In genomic region chrX:47992606-47993005, GRCm38 (mm10) we compare ENCODE assay signal across 8 mouse cellular contexts. TPM values are rescaled to one million over a fixed set of nuclear protein-coding genes. Genes with fewer than 3 reads are reported as not detected.
DNase-seq lines count a peak whose midpoint lies in the region; ATAC-seq and TF ChIP-seq lines count a peak whose summit lies in the region.

No protein-coding gene starts in this region.

- H3K9me3 ChIP-seq in embryonic facial prominence, embryonic 13.5 days, result no peaks in the 10 kb centered on the region
- H3K9me3 ChIP-seq in limb, embryonic 14.5 days (ENCODE audit: control insufficient read depth, low read length), result no peaks in the 10 kb centered on the region
- no peaks in the 10 kb centered on the region for H3K9me3 ChIP-seq in midbrain, postnatal 0 days (ENCODE audit: low read length)

- no peaks in the 10 kb centered on the region for H3K4me1 ChIP-seq in embryonic facial prominence, embryonic 13.5 days
- H3K4me1 ChIP-seq in limb, embryonic 14.5 days (ENCODE audit: control insufficient read depth, insufficient read depth, low read length), result no peaks in the 10 kb centered on the region
- H3K4me1 ChIP-seq in midbrain, postnatal 0 days (ENCODE audit: insufficient read depth, low read length), result no peaks in the 10 kb centered on the region

- no peak overlapping the region for H3K9ac ChIP-seq in embryonic facial prominence, embryonic 13.5 days
- no peak overlapping the region for H3K9ac ChIP-seq in limb, embryonic 14.5 days (ENCODE audit: low read depth, low read length, severe bottlenecking)
- no peak overlapping the region for H3K9ac ChIP-seq in midbrain, postnatal 0 days (replicated peaks; ENCODE audit: low read length, poor library complexity, severe bottlenecking)

- H3K27me3 ChIP-seq in embryonic facial prominence, embryonic 13.5 days, result no peaks in the 10 kb centered on the region
- no peaks in the 10 kb centered on the region for H3K27me3 ChIP-seq in limb, embryonic 14.5 days (ENCODE audit: control insufficient read depth, insufficient read depth, low read length)
- no peaks in the 10 kb centered on the region for H3K27me3 ChIP-seq in midbrain, postnatal 0 days (ENCODE audit: insufficient read depth, low read length)

- H3K4me2 ChIP-seq in embryonic facial prominence, embryonic 13.5 days, result peak overlapping the region; percentile 33
- H3K4me2 ChIP-seq in limb, embryonic 14.5 days (replicated peaks; ENCODE audit: low read depth, low read length, severe bottlenecking), result no peak overlapping the region
- H3K4me2 ChIP-seq in midbrain, postnatal 0 days (ENCODE audit: low read depth, low read length, poor library complexity, severe bottlenecking), result peak overlapping the region; percentile 18; the same call in 1 of the 2 replicates

- H3K36me3 ChIP-seq in embryonic facial prominence, embryonic 13.5 days, result no peaks in the 10 kb centered on the region
- no peaks in the 10 kb centered on the region for H3K36me3 ChIP-seq in limb, embryonic 14.5 days (ENCODE audit: control insufficient read depth, insufficient read depth, low read length)
- H3K36me3 ChIP-seq in midbrain, postnatal 0 days (ENCODE audit: insufficient read depth, low read length), result no peaks in the 10 kb centered on the region

- peak; percentile 85 for TF ChIP-seq CTCF in midbrain, postnatal 0 days (IDR thresholded peaks at IDR 0.05)

- no peak for TF ChIP-seq POLR2A in limb, embryonic 14.5 days (IDR thresholded peaks at IDR 0.05; ENCODE audit: borderline replicate concordance, extremely low read depth, insufficient read depth, insufficient read length)

- no peak overlapping the region for H3K27ac ChIP-seq in embryonic facial prominence, embryonic 13.5 days
- no peak overlapping the region for H3K27ac ChIP-seq in limb, embryonic 14.5 days (replicated peaks; ENCODE audit: low read depth, low read length)
- H3K27ac ChIP-seq in midbrain, postnatal 0 days (ENCODE audit: low read depth, low read length), result no peak overlapping the region

- ATAC-seq in embryonic facial prominence, embryonic 13.5 days (ENCODE audit: insufficient number of reproducible peaks, insufficient read depth, low FRiP score, low TSS enrichment, low read depth), result no peak
- ATAC-seq in limb, embryonic 14.5 days (ENCODE audit: low FRiP score, low read depth), result peak; percentile 62; the same call in 1 of the 2 replicates
- peak; percentile 38; the same call in 1 of the 2 replicates for ATAC-seq in midbrain, postnatal 0 days (ENCODE audit: low FRiP score)

- peak; percentile 63 for DNase-seq in A20 (ENCODE audit: low read depth, low spot score)
- peak; percentile 66 for DNase-seq in adrenal gland, postnatal 25 days
- peak; percentile 33 to 75 for DNase-seq in heart, adult 9 months (ENCODE audit: low spot score in 2 of 2)
- peak; percentile 57 to 73 for DNase-seq in kidney, adult 8-10 months
- peak; percentile 69 for DNase-seq in limb, embryonic 14.5 days (ENCODE audit: low spot score)
- DNase-seq in midbrain, postnatal 0 days (ENCODE audit: low spot score), result peak; percentile 76
- DNase-seq in spleen, postnatal 36 days (ENCODE audit: low spot score in 2 of 2), result peak; percentile 55 to 60

- WGBS in embryonic facial prominence, embryonic 13.5 days, result 24% methylated on average over 8 of the region's 8 CpGs
- 21% methylated on average over 8 of the region's 8 CpGs for WGBS in limb, embryonic 14.5 days
- 28% methylated on average over 8 of the region's 8 CpGs for WGBS in midbrain, postnatal 0 days

- no peak overlapping the region for H3K4me3 ChIP-seq in embryonic facial prominence, embryonic 13.5 days
- no peak overlapping the region for H3K4me3 ChIP-seq in limb, embryonic 14.5 days (replicated peaks; ENCODE audit: low read length)
- no peak overlapping the region for H3K4me3 ChIP-seq in midbrain, postnatal 0 days (ENCODE audit: low read depth, low read length)

RNA-seq across cellular contexts. Expression of gene Apln, which starts 42.0 kb away (rescaled TPM):
- total RNA-seq in adrenal gland, postnatal 25 days (2021), result 2.6 and 2.7 TPM in 2 replicates
- polyA plus RNA-seq in embryonic facial prominence, embryonic 13.5 days (2015; fragmentation: Nextera tagmentation; extraction: Ambion mirVana), result 8.8 and 9.7 TPM in 2 replicates
- 10.6 and 13.6 TPM in 2 replicates for polyA plus RNA-seq in limb, embryonic 14.5 days (2012; rRNA removed)
- 7.8 and 8.0 TPM in 2 replicates for polyA plus RNA-seq in limb, embryonic 14.5 days (2014; fragmentation: Nextera tagmentation; extraction: Ambion mirVana)
- 5.9 and 9.2 TPM in 2 replicates for total RNA-seq in midbrain, postnatal 0 days (2014; rRNA removed)
- 1.0 and 1.3 TPM in 2 replicates for polyA plus RNA-seq in midbrain, postnatal 0 days (2015; fragmentation: Nextera tagmentation; extraction: Ambion mirVana)
